Mouse (Mus musculus) spleen, postnatal 4 days (tissue): ENCODE results near the gene Dmrt1.

ENCODE experiments used
- DNase-seq, 2 experiments: peaks; one replicate each; pipeline ENCODE4 v3.0.0; 2022; ENCODE audit warnings: low spot score in 2 of 2

Gene Dmrt1

GRCm38 (mm10) chr19:25569778-25570177, 64.4 kb downstream of the Dmrt1 start:
- DNase-seq: no peak

GRCm38 (mm10) chr19:25574431-25574830, 69.0 kb downstream of the Dmrt1 start:
- no peak for DNase-seq

- no peak for DNase-seq
Measured at GRCm38 (mm10) chr19:25574981-25575814, 69.8 kb downstream of the Dmrt1 start.

GRCm38 (mm10) chr19:25578358-25578757, 72.9 kb downstream of the Dmrt1 start:
- no peak for DNase-seq

GRCm38 (mm10) chr19:25579440-25579839, 74.0 kb downstream of the Dmrt1 start:
- DNase-seq: no peak

- DNase-seq: no peak
Measured at GRCm38 (mm10) chr19:25597717-25598232, 92.4 kb downstream of the Dmrt1 start.

- no peak for DNase-seq
Measured at GRCm38 (mm10) chr19:25598626-25599025, 93.2 kb downstream of the Dmrt1 start.

GRCm38 (mm10) chr19:25601966-25602365, 96.5 kb downstream of the Dmrt1 start:
- no peak for DNase-seq

GRCm38 (mm10) chr19:25607461-25608205, 102.2 kb downstream of the Dmrt1 start:
- no peak for DNase-seq

- DNase-seq: no peak
Measured at GRCm38 (mm10) chr19:25608206-25608580, 102.8 kb downstream of the Dmrt1 start.

- no peak for DNase-seq
Measured at GRCm38 (mm10) chr19:25608961-25609850, 103.8 kb downstream of the Dmrt1 start.

- no peak for DNase-seq
Measured at GRCm38 (mm10) chr19:25610015-25610410, 104.6 kb downstream of the Dmrt1 start, which contains the start of gene Dmrt3. Gene Dmrt3 (plus strand): TSS chr19:25610301.

- peak in 1 of 2 experiments; percentile 13 for DNase-seq
Measured at GRCm38 (mm10) chr19:25610411-25611111, 105.1 kb downstream of the Dmrt1 start.

- no peak for DNase-seq
Measured at GRCm38 (mm10) chr19:25611116-25611515, 105.7 kb downstream of the Dmrt1 start.

- no peak for DNase-seq
Measured at GRCm38 (mm10) chr19:25611876-25612805, 106.7 kb downstream of the Dmrt1 start.

GRCm38 (mm10) chr19:25612806-25613295, 107.4 kb downstream of the Dmrt1 start:
- DNase-seq: no peak

- DNase-seq: no peak
Measured at GRCm38 (mm10) chr19:25613476-25614300, 108.3 kb downstream of the Dmrt1 start.

- DNase-seq: no peak
Measured at GRCm38 (mm10) chr19:25615889-25616288, 110.5 kb downstream of the Dmrt1 start.
